Mouse (Mus musculus): Measurements from ENCODE around the gene Nrxn1.

DNA sequence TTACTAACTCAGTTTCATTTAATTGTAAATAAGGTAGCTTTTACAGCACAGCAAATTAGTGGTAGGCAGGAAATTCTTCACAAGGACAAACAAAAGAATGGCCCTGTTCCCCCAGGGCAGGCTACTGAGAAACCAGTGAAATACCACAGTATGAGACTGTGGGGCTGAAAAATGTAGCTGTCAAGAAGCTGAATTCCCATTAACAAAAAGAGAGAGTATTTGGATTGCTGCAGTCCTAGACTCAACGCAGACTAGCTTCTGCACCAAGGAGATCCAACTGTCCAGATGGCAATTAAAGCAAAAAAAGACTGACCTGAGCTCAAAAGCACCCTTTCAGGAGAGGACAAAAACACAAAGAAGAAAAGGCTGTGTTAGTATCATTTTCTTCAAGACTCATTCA lies 324.7 kb downstream of the Nrxn1 start:
- no peak for TF ChIP-seq POLR2A (IDR thresholded peaks at IDR 0.05; ENCODE audit: insufficient read depth, low read depth, low read length)
- no peak for TF ChIP-seq EP300 (IDR thresholded peaks at IDR 0.05; ENCODE audit: insufficient read depth, low read depth, low read length)
